Mouse (Mus musculus): ENCODE results near the gene Gc. TPM values are rescaled to one million over a fixed set of nuclear protein-coding genes. Genes with fewer than 3 reads are reported as not detected.

Gc gene
- under 1 TPM in 1 of 2 experiments, not detected in 1; 0.46 TPM for total RNA-seq (2021)
- long read RNA-seq, experiment 1, result 0 reads
- long read RNA-seq, experiment 2, result 0 reads

DNA sequence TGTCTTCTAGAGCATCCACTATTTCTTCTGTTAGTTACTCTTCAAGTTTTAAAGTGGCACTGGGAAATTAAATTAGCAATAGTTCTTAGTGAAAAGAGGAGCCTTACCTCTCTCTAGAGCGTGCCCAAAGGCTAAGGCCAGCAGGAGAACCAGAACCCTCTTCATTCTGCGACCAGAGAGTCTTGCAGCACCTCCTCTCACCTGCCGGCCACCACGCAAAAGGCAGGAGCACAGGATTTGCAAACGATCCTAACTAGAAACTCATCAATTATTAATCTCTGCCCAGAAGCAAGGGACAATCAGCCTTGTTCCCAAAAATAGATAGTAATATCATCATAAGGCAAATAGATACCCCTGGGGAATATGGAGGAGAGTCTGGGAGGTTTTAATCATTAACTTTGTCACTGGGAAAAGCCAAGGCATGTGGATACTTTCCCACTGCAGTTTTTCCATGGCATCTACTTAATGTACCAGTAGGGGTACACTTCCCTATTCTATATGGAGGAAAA is at the start of gene Gc:
Gene Gc (minus strand): TSS at position 345 of the 509 bp plus-strand sequence.
- no peak for DNase-seq
- intact Hi-C loops (cut with DNase I), result no loop called here

DNA sequence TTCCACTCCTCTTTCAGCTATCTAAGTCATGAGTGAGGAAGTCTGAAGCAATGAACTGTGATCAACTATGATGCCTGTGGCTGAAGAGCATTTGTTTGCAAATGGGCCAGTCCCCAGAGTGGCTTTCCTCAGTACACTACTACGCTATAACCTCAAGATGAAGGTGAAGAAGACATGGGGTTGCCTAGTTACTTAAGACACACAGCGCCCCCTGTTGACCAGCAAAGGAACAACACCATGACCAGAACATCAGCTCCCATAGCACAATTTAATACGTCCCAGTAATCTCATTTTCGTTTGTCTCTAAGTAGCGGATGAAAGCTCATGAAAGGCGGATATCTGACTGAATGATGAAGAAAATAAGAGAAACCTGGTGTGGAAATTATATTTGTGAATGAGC is 42.5 kb upstream of the Gc start:
- no peak for DNase-seq
- intact Hi-C loops (cut with DNase I), result no loop called here

GRCm38 (mm10) chr5:89492560-89492959 is 34.9 kb upstream of the Gc start:
- DNase-seq, result no peak
- intact Hi-C loops (cut with DNase I), result no loop called here

- no peak for DNase-seq
- intact Hi-C loops (cut with DNase I), result no loop called here
Measured at GRCm38 (mm10) chr5:89470483-89470882, 12.8 kb upstream of the Gc start.

- no peak for DNase-seq
- intact Hi-C loops (cut with DNase I), result loop anchor here (10.0 kb wide), 1 partner anchor 997 kb away; the partner anchor contains the start of gene Alb
Measured at GRCm38 (mm10) chr5:89467886-89468285, 10.2 kb upstream of the Gc start.

DNA sequence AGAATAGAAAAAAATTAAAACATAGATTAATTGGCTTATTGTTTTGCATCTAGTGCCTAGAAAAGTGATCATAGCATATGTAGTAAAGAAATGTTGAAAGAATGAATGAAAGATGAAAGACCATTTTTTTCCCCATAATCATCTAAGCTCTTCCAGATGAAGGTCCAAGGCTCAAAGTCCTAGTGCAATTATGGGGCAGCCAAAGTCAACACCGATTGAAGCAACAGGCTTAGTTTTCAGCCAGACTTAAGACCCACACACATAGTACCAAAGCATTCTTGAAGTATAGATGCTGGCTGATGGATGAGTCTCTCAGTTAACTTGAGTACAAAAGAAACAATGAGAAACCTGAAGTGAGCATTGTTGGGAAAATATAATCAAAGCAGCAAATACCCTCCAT is 9.3 kb upstream of the Gc start:
- DNase-seq, result no peak
- intact Hi-C loops (cut with DNase I), result loop anchor here (10.0 kb wide), 1 partner anchor 998 kb away; the partner anchor contains the start of gene Alb

DNA sequence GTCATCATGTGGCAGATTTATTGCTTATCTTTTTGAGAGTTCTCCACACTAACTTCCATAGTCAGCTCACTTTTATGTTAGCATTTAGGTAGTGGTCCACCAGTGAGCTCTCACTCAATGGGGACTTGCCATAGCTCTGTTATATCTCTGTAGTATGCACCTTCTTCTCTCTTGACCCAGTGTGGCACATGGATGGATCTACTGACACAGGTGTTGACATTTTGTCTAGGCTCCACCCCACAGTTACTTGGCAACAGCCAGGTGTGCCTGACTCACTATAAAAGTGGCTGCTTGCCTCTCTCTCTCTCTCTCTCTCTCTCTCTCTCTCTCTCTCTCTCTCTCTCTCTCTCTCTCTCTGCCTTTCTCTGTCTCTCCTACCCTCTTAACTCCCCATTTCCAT is 8.6 kb upstream of the Gc start:
- intact Hi-C loops (cut with DNase I), result loop anchor here (10.0 kb wide), 1 partner anchor 999 kb away; the partner anchor contains the start of gene Alb
- DNase-seq, result no peak

DNA sequence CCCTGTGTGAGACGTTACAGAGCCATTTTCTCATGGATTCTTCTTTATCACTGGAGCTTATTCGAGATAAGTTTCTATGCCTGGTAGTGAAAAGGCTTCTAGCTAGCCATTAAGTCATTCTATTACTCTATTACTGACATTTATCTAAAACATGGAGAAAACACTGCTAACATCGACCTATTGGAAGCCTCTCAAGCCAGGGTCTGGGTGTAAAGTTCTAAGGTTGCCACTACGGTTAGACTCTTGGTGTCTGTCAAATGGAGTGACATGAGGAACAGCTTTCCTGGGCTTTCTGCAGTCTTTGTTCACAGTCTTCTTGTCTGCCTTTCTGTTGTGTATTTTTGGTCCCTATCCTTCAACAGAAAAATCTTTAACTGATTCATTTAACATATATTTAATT is 4.1 kb upstream of the Gc start:
- DNase-seq, result no peak
- intact Hi-C loops (cut with DNase I), result loop anchor here (10.0 kb wide), 1 partner anchor 1003 kb away; the partner anchor contains the start of gene Alb

DNA sequence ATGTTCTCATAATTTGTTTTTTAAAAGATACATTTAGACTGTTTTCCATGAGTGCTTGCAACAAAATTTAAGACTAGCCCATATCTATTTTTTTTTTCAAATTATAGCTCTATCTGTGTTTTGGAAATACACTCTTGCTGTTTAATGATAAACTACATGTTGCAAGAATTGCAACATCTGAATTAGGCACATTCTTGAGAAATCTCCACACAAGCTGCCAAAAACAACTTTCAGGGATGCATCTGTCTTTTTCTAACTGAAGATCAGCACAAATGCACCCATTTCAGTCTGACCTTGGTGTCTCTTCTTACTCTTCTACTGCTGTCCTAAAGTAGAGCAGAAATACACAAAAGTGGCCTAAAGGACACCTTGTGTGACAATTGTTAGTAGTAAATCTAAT is 1.9 kb upstream of the Gc start:
- no peak for DNase-seq
- intact Hi-C loops (cut with DNase I), result no loop called here

DNA sequence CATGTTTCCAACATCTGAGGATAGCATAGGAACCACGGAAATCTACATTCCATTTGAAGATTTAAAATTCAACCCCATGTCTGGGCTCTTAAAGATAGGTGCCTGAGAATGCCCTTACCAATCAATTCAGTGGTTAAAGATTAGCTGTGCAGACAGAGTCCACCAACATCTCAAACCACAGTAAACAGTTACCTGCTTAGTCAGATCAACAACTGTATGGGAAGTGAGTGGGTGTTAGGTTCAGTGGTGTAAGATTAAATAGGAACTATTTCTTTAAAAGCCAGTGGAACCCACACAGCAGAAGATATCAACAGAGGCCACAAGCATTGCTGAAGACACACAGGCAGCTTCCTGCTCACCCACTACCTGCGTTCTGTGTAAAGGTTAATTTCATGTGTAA is 1.3 kb upstream of the Gc start:
- intact Hi-C loops (cut with DNase I), result no loop called here
- no peak for DNase-seq

DNA sequence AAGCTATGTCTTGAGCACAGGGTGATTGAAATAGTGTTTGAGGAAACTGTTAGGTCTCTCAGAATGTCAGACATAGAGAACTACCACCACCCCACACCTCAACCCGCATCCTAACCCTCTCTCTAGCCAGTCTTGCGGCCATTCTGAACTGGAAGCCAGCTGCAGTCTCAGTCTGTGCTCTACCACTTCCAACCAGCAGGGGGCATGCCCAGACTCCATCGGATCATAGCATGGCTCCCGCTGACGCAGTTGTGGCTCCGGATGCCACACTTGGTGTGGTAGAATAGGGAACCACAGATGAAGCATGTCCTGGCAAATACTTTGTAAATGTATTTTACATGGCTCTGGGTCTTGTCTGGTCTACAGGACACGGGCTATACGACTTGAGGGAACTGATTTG is 2.2 kb downstream of the Gc start:
- intact Hi-C loops (cut with DNase I), result no loop called here
- DNase-seq, result no peak

GRCm38 (mm10) chr5:89450798-89451197 is 6.9 kb downstream of the Gc start:
- DNase-seq, result no peak
- intact Hi-C loops (cut with DNase I), result no loop called here

DNA sequence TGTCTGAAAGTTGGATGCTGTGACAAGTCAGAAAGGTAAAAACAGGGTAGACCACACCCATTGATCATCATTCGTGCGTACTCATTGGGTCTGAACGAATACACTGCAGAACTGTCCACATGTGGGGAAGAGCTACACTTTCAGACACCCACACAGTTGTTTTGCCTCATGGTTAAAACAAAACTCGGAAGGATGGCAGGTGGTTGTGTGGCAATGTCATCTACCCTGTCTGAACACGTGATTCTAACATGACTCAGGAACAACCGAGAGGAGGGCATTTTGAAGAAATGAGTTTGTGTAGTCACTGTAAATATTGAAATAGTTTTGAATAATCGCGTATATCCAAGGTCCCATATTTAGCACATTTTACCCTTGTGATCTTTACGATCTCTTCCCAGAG is 8.4 kb downstream of the Gc start:
- intact Hi-C loops (cut with DNase I), result no loop called here
- DNase-seq, result no peak

- intact Hi-C loops (cut with DNase I), result no loop called here
- no peak for DNase-seq
Measured at GRCm38 (mm10) chr5:89447978-89448377, 9.7 kb downstream of the Gc start.

- no peak for DNase-seq
- intact Hi-C loops (cut with DNase I), result no loop called here
Measured at GRCm38 (mm10) chr5:89444360-89444759, 13.3 kb downstream of the Gc start.

- intact Hi-C loops (cut with DNase I), result no loop called here
- DNase-seq, result no peak
Measured at GRCm38 (mm10) chr5:89411536-89411935, 46.2 kb downstream of the Gc start.

DNA sequence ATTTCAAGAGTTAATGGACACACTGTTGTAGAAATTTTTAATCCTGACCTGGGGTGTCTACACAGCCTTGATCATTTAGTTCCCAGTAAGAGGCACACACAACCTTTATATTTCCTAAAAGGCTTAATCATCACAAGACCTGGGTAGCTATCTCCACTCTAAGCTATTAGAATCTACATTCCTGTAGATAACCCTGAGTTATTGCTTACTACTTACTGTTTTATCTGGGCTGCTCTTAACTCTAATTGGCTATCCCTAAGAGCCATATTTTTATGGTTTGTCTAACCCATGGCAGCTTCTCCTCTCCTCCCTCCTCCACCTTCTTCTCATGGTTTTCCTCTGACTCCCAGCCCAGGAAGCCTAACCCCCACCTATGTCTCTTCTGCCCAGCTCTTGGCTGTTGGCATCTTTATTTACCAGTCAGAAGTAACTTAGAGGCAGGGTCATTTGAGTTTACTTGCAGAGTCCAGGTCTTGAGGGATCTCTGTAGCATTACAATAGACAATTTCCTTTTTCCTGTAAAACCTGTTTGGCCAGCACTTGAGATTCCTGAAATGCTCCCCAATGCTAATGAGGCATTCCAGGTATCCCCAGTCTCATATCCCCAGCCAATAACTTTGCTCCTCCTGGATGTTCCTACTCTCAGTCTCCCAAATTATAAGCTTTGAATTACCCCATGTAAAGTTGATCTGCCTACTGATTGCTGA is 50.2 kb downstream of the Gc start:
- intact Hi-C loops (cut with DNase I), result no loop called here
- no peak for DNase-seq

DNA sequence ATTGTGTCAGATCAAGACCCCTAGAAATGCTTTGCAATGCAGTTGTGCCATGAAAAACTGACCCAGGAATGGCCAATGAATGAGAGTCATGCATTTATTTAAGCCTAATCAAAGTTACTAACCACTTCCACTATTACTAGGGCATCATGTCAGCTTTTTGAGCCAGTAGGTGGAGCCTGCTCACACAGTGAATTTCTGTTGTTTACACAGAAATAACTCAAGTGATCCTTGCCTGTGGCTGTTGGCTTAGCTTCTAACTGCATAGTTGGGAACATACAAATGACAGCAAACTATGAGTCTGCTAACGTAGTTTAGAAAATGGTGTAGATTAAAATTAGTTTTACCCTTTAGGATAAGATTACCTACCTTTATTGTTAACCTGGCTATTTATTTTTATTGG is 52.6 kb downstream of the Gc start:
- intact Hi-C loops (cut with DNase I), result no loop called here
- no peak for DNase-seq

GRCm38 (mm10) chr5:89390405-89390804 is 67.3 kb downstream of the Gc start:
- intact Hi-C loops (cut with DNase I), result no loop called here
- DNase-seq, result no peak

DNA sequence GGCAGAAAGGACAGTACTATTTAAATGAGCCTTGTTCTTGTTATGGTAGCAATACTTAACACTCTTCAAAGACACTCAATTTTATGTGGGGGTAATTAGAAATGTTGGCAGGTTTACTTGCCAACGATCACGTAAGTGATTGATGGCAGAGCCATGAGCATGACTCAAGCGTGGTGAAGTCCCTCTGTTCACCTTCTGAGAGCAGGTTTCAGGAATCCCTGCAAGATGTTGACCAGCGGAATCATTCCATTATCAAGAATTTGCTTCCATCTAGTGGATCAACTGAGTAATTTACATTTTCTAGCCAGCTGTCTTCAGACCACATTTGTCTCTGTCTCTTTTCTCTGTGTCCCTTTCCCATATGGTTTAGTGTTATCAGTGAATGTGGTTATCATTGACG is 73.5 kb downstream of the Gc start:
- intact Hi-C loops (cut with DNase I), result loop anchor here (2.0 kb wide), 1 partner anchor 499 kb away; no protein-coding TSS in a partner anchor
- DNase-seq, result no peak

DNA sequence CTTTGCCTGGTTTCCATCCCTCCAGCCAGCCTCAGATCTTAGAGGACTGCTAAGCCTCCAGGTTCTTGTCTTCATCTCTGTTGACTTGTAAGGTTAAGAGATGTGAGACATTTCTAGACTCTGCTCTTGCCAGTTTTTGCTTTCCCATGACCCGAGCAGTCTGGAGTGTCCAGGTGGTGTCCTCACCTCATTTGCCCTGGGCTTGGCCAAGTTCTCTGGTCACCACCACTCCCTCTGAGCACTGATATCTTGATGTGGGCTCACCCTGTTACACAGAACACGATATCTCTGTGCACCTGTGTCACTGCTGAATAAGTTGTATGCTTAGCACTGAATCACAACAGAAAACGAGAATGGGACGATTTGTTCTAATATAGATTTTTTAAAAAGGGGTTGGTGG is 76.4 kb downstream of the Gc start:
- DNase-seq, result no peak
- intact Hi-C loops (cut with DNase I), result no loop called here

- DNase-seq, result no peak
- intact Hi-C loops (cut with DNase I), result no loop called here
Measured at GRCm38 (mm10) chr5:89370140-89370539, 87.6 kb downstream of the Gc start.
